Mouse (Mus musculus) neural tube, embryonic 13.5 days (tissue): Measurements from ENCODE around the gene Arhgap42. TPM values are rescaled to one million over a fixed set of nuclear protein-coding genes. Genes with fewer than 3 reads are reported as not detected.

ENCODE experiments used
- ATAC-seq: fragments of 200-750 bp; cut with Nextera tagmentation; 2 replicates; pipeline ENCODE4 v1.8.0; 2017; ENCODE audit warnings: low read depth, mild to moderate bottlenecking, moderate TSS enrichment, moderate library complexity
- H3K27ac ChIP-seq: fragments of 300-500 bp; sonication (generic); replicated peaks from 2 replicates; pipeline ENCODE4 v1.5.1; 2015; ENCODE audit warnings: moderate library complexity, mild to moderate bottlenecking, inconsistent platforms
- H3K27me3 ChIP-seq: fragments of 300-500 bp; sonication (generic); 2 replicates; pipeline ENCODE4 v1.6.1; 2015; ENCODE audit warnings: mild to moderate bottlenecking, inconsistent platforms
- H3K36me3 ChIP-seq: fragments of 300-500 bp; sonication (generic); 2 replicates; pipeline ENCODE4 v1.6.1; 2015; ENCODE audit warnings: mild to moderate bottlenecking, inconsistent platforms
- H3K4me1 ChIP-seq: fragments of 300-500 bp; sonication (generic); replicated peaks from 2 replicates; pipeline ENCODE4 v1.6.1; 2015; ENCODE audit warnings: inconsistent platforms
- H3K4me2 ChIP-seq: fragments of 300-500 bp; sonication (generic); 2 replicates; pipeline ENCODE4 v1.6.1; 2015; ENCODE audit warnings: inconsistent platforms, mild to moderate bottlenecking, moderate library complexity
- H3K4me3 ChIP-seq: fragments of 300-500 bp; sonication (generic); 2 replicates; pipeline ENCODE4 v1.5.1; 2015; ENCODE audit warnings: mild to moderate bottlenecking, inconsistent platforms
- H3K9ac ChIP-seq: fragments of 300-500 bp; sonication (generic); 2 replicates; pipeline ENCODE4 v1.6.1; 2015; ENCODE audit warnings: moderate library complexity, mild to moderate bottlenecking, inconsistent platforms
- H3K9me3 ChIP-seq: fragments of 300-500 bp; sonication (generic); 2 replicates; pipeline ENCODE4 v1.6.1; 2016; ENCODE audit warnings: inconsistent platforms
- WGBS: fragments of 180-500 bp; shearing (Covaris S2); methylation state at CpG from one replicate; pipeline ENCODE4 v1.1.7; 2015; 5-methylcytosine and 5-hydroxymethylcytosine counted together
- polyA plus RNA-seq: library from polyadenylated mRNA; unstranded; fragments of >200 nt; fragmentation: Nextera tagmentation; extraction: Ambion mirVana; gene quantifications from 2 replicates; pipeline ENCODE4 v1.2.1, GENCODE M21; 2015

Gene Arhgap42
- polyA plus RNA-seq, 1 experiment from 2014 or later = 25.8 TPM

DNA sequence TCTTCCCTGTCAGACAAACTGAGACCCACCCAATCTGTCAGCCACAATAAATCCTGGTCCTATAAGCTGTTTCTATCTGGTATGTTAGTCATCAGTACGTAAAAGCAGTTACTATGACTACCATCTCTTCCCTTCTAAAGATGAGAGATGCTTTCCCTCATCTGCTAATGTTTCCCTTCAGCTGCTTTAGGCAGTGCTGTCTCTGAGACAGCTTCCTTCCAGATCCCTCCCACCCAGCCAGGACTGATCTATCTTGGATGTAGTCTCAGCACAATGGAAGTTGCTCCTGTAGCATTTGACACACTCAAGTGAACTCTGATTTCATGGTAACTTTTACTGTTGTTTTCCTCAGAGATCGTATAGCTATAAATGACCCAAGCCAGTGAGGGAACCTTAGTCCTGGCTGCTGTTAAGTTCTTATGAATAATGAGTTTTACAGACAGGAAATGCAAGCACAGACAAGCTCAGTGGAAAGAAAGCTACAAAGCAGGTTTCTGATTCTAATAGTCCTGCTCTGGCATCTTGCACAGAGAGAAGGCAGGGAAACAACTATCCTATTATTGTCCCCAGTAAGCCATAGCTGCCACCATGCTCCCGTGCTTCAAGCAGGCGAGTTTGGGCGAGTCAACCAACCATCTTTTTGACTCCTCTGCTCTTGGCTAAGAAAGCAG is 67.6 kb downstream of the Arhgap42 start:
- no peak for ATAC-seq
- Histone ChIP-seq H3K27ac (no peak overlapping the region), H3K9me3 (no peaks in the 10 kb centered on the region)

DNA sequence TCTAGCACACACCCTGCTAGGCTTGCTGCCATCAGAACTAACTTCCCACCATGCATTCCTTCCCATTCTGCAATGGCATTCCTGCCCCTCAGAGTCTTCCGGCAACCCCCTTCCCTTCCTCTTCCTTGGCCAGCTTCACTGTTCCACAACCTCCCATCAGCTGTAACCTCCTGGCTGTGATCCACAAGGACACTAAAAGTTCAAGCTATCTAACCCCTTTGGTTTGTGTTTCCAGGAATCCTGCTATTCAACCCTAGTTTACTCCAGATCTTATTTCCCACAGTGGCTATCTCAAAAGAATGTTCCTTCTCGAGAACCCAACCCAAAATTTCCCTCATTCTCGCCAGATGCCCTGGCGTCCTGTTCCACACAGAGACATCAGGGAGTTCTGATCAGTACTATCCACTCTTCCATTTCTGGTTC is 73.2 kb downstream of the Arhgap42 start:
- 84% methylated on average over 4 of the region's 4 CpGs for WGBS
- ATAC-seq = no peak

More for the DNA sequence above, 67.6 kb downstream of the Arhgap42 start:
- H3K36me3 ChIP-seq = no peaks in the 10 kb centered on the region
- H3K4me1 ChIP-seq = no peaks in the 10 kb centered on the region
- H3K9ac ChIP-seq = no peak overlapping the region
- H3K4me3 ChIP-seq = no peak overlapping the region
- 55% methylated on average over 5 of the region's 5 CpGs for WGBS
- H3K4me2 ChIP-seq = no peak overlapping the region
- H3K27me3 ChIP-seq = no peaks in the 10 kb centered on the region

GRCm38 (mm10) chr9:9160736-9161135 is 78.2 kb downstream of the Arhgap42 start:
- H3K4me2 ChIP-seq = no peak overlapping the region
- ATAC-seq = no peak
- H3K4me3 ChIP-seq = no peak overlapping the region
- H3K27ac ChIP-seq = no peak overlapping the region
- no peaks in the 10 kb centered on the region for H3K27me3 ChIP-seq
- H3K4me1 ChIP-seq = peaks cover 5% of the 10 kb centered on the region; the same call in 1 of the 2 replicates
- 22% methylated on average over 3 of the region's 3 CpGs for WGBS
- H3K9ac ChIP-seq = no peak overlapping the region
- no peaks in the 10 kb centered on the region for H3K36me3 ChIP-seq
- H3K9me3 ChIP-seq = no peaks in the 10 kb centered on the region

More for the DNA sequence above, 73.2 kb downstream of the Arhgap42 start:
- no peaks in the 10 kb centered on the region for H3K9me3 ChIP-seq
- no peak overlapping the region for H3K9ac ChIP-seq
- H3K27me3 ChIP-seq = no peaks in the 10 kb centered on the region
- H3K4me2 ChIP-seq = no peak overlapping the region
- no peaks in the 10 kb centered on the region for H3K36me3 ChIP-seq
- H3K27ac ChIP-seq = no peak overlapping the region
- H3K4me1 ChIP-seq = peaks cover 3% of the 10 kb centered on the region; the same call in 1 of the 2 replicates
- no peak overlapping the region for H3K4me3 ChIP-seq

DNA sequence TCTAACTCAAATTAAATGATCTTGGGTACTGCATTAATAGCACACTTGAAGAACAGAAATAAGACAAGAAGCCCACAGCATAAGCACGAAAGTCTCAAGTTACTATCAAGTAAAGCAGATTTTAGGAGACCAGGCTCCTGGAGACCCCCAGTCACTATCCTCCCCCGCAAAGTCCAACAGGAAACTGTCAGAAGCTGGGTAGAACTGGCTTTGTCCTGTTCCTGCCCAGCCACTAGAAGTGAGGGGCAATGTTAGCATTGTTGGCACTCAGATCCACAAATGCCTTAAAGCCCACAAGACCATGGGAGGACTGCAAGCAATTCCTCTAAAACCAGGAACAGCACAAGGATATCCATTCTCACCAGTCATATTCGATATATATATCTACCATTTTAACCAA is 80.7 kb downstream of the Arhgap42 start:
- 93% methylated on average over 3 of the region's 3 CpGs for WGBS
- H3K36me3 ChIP-seq = no peaks in the 10 kb centered on the region
- no peaks in the 10 kb centered on the region for H3K9me3 ChIP-seq
- H3K4me2 ChIP-seq = no peak overlapping the region
- H3K4me3 ChIP-seq = no peak overlapping the region
- H3K4me1 ChIP-seq = peaks cover 5% of the 10 kb centered on the region; the same call in 1 of the 2 replicates
- no peak overlapping the region for H3K27ac ChIP-seq
- no peak overlapping the region for H3K9ac ChIP-seq
- no peak for ATAC-seq
- H3K27me3 ChIP-seq = no peaks in the 10 kb centered on the region

- no peak for ATAC-seq
- Histone ChIP-seq H3K27me3 (no peaks in the 10 kb centered on the region), H3K9ac (no peak overlapping the region), H3K27ac (no peak overlapping the region), H3K4me3 (no peak overlapping the region), H3K36me3 (no peaks in the 10 kb centered on the region), H3K4me2 (no peak overlapping the region), H3K4me1 (peaks cover 5% of the 10 kb centered on the region; the same call in 1 of the 2 replicates), H3K9me3 (no peaks in the 10 kb centered on the region)
- WGBS = 67% methylated on average over 2 of the region's 2 CpGs
Measured at GRCm38 (mm10) chr9:9157425-9157824, 81.5 kb downstream of the Arhgap42 start.

GRCm38 (mm10) chr9:9154636-9155035 is 84.3 kb downstream of the Arhgap42 start:
- no peak overlapping the region for H3K4me3 ChIP-seq
- WGBS = 88% methylated on average over 3 of the region's 3 CpGs
- H3K27ac ChIP-seq = no peak overlapping the region
- no peak overlapping the region for H3K9ac ChIP-seq
- H3K27me3 ChIP-seq = no peaks in the 10 kb centered on the region
- no peaks in the 10 kb centered on the region for H3K36me3 ChIP-seq
- no peaks in the 10 kb centered on the region for H3K9me3 ChIP-seq
- no peak overlapping the region for H3K4me2 ChIP-seq
- no peak for ATAC-seq
- no peaks in the 10 kb centered on the region for H3K4me1 ChIP-seq

GRCm38 (mm10) chr9:9144301-9145121 is 94.4 kb downstream of the Arhgap42 start:
- ATAC-seq = no peak
- Histone ChIP-seq H3K9ac (no peak overlapping the region), H3K27me3 (no peaks in the 10 kb centered on the region), H3K36me3 (no peaks in the 10 kb centered on the region), H3K4me2 (no peak overlapping the region), H3K27ac (no peak overlapping the region), H3K4me1 (peaks cover 7% of the 10 kb centered on the region; the same call in 1 of the 2 replicates), H3K9me3 (no peaks in the 10 kb centered on the region), H3K4me3 (no peak overlapping the region)
- WGBS = 89% methylated on average over 7 of the region's 7 CpGs

DNA sequence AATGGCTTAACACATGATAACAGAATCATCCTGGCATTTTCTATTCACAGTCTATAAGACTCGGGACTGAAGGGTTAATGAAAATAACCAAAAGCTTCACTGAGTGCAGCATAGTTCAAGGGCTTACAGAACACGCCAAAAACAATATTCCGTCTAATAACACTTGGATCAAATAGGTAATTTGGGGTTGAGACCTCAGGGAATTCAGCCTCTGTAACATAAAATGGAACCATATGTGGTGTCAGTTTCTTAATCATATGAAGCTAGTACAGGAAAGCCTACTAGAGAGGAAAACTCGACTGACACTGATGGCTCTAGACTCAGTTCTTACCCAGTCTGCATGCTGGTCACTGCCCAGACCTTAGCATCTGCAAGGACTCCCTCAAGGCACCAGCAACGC is 95.8 kb downstream of the Arhgap42 start:
- H3K4me3 ChIP-seq = no peak overlapping the region
- no peaks in the 10 kb centered on the region for H3K27me3 ChIP-seq
- H3K9me3 ChIP-seq = no peaks in the 10 kb centered on the region
- 69% methylated on average over 5 of the region's 5 CpGs for WGBS
- H3K27ac ChIP-seq = no peak overlapping the region
- ATAC-seq = no peak
- peaks cover 7% of the 10 kb centered on the region; the same call in 1 of the 2 replicates for H3K4me1 ChIP-seq
- no peak overlapping the region for H3K9ac ChIP-seq
- no peak overlapping the region for H3K4me2 ChIP-seq
- no peaks in the 10 kb centered on the region for H3K36me3 ChIP-seq

DNA sequence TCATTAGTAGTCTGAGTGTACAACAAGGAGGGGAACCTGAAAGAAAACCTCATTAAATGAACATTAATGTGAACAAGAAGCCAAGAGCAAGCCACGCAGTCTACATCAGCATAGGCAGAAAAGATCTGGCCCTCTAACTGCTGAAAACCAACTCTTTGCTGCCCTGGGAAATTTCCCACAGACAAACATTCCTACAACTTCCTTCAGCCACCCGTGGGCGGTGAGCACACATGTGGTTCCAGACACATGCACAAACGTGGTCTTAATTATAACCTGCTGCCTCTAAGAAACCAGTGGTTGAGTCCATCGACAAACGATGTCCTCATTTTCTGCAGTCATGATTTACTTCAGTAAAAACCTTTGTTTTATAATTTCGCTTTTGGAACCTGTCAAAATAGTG is 96.3 kb downstream of the Arhgap42 start:
- no peak for ATAC-seq
- WGBS = 69% methylated on average over 7 of the region's 7 CpGs
- Histone ChIP-seq H3K27ac (no peak overlapping the region), H3K4me3 (no peak overlapping the region), H3K9me3 (no peaks in the 10 kb centered on the region), H3K4me2 (no peak overlapping the region), H3K9ac (no peak overlapping the region), H3K27me3 (no peaks in the 10 kb centered on the region), H3K36me3 (no peaks in the 10 kb centered on the region), H3K4me1 (peaks cover 7% of the 10 kb centered on the region; the same call in 1 of the 2 replicates)

- no peak overlapping the region for H3K4me3 ChIP-seq
- H3K27ac ChIP-seq = no peak overlapping the region
Measured at GRCm38 (mm10) chr9:9142144-9142543, 96.8 kb downstream of the Arhgap42 start.

GRCm38 (mm10) chr9:9128996-9129694 is 109.8 kb downstream of the Arhgap42 start:
- WGBS = 83% methylated on average over 4 of the region's 4 CpGs
- Histone ChIP-seq H3K4me1 (peaks cover 8% of the 10 kb centered on the region), H3K4me2 (no peak overlapping the region), H3K27me3 (no peaks in the 10 kb centered on the region), H3K9me3 (no peaks in the 10 kb centered on the region), H3K9ac (no peak overlapping the region), H3K27ac (no peak overlapping the region), H3K36me3 (no peaks in the 10 kb centered on the region), H3K4me3 (no peak overlapping the region)
- ATAC-seq = no peak

More at GRCm38 (mm10) chr9:9142144-9142543, 96.8 kb downstream of the Arhgap42 start:
- no peaks in the 10 kb centered on the region for H3K9me3 ChIP-seq
- peaks cover 7% of the 10 kb centered on the region; the same call in 1 of the 2 replicates for H3K4me1 ChIP-seq
- no peak overlapping the region for H3K4me2 ChIP-seq
- no peaks in the 10 kb centered on the region for H3K27me3 ChIP-seq
- ATAC-seq = no peak
- no peaks in the 10 kb centered on the region for H3K36me3 ChIP-seq
- no peak overlapping the region for H3K9ac ChIP-seq
- WGBS = 82% methylated on average over 1 of the region's 1 CpGs
